Mouse (Mus musculus): Measurements from ENCODE around the gene Ogfrl1.

The Ogfrl1 gene

GRCm38 (mm10) chr1:23377572-23377971 lies 20.0 kb downstream of the Ogfrl1 start:
- in situ Hi-C loops (cut with MboI; ENCODE audit: low pct_unique_long_range_greater_than_20kb in 1 of 2, low sequenced_read_pairs in 2 of 2, unreplicated experiment in 1 of 2): no loop called here

GRCm38 (mm10) chr1:23374156-23374555 lies 23.4 kb downstream of the Ogfrl1 start:
- in situ Hi-C loops (cut with MboI; ENCODE audit: low pct_unique_long_range_greater_than_20kb in 1 of 2, low sequenced_read_pairs in 2 of 2, unreplicated experiment in 1 of 2): no loop called here

GRCm38 (mm10) chr1:23365614-23366013 lies 32.0 kb downstream of the Ogfrl1 start:
- in situ Hi-C loops (cut with MboI; ENCODE audit: low pct_unique_long_range_greater_than_20kb in 1 of 2, low sequenced_read_pairs in 2 of 2, unreplicated experiment in 1 of 2): no loop called here

GRCm38 (mm10) chr1:23352895-23353294 lies 44.7 kb downstream of the Ogfrl1 start:
- in situ Hi-C loops (cut with MboI; ENCODE audit: low pct_unique_long_range_greater_than_20kb in 1 of 2, low sequenced_read_pairs in 2 of 2, unreplicated experiment in 1 of 2): no loop called here

- in situ Hi-C loops (cut with MboI; ENCODE audit: low pct_unique_long_range_greater_than_20kb in 1 of 2, low sequenced_read_pairs in 2 of 2, unreplicated experiment in 1 of 2): no loop called here
Measured at GRCm38 (mm10) chr1:23351756-23352155, 45.8 kb downstream of the Ogfrl1 start.

- in situ Hi-C loops (cut with MboI; ENCODE audit: low pct_unique_long_range_greater_than_20kb in 1 of 2, low sequenced_read_pairs in 2 of 2, unreplicated experiment in 1 of 2): no loop called here
Measured at GRCm38 (mm10) chr1:23345633-23346032, 51.9 kb downstream of the Ogfrl1 start.

- in situ Hi-C loops (cut with MboI; ENCODE audit: low pct_unique_long_range_greater_than_20kb in 1 of 2, low sequenced_read_pairs in 2 of 2, unreplicated experiment in 1 of 2): no loop called here
Measured at GRCm38 (mm10) chr1:23342864-23343263, 54.7 kb downstream of the Ogfrl1 start.

- in situ Hi-C loops (cut with MboI; ENCODE audit: low pct_unique_long_range_greater_than_20kb in 1 of 2, low sequenced_read_pairs in 2 of 2, unreplicated experiment in 1 of 2): no loop called here
Measured at GRCm38 (mm10) chr1:23342224-23342623, 55.3 kb downstream of the Ogfrl1 start.

GRCm38 (mm10) chr1:23335726-23336363 lies 61.7 kb downstream of the Ogfrl1 start:
- in situ Hi-C loops (cut with MboI; ENCODE audit: low pct_unique_long_range_greater_than_20kb in 1 of 2, low sequenced_read_pairs in 2 of 2, unreplicated experiment in 1 of 2): no loop called here

- in situ Hi-C loops (cut with MboI; ENCODE audit: low pct_unique_long_range_greater_than_20kb in 1 of 2, low sequenced_read_pairs in 2 of 2, unreplicated experiment in 1 of 2): no loop called here
Measured at GRCm38 (mm10) chr1:23335050-23335449, 62.5 kb downstream of the Ogfrl1 start.

- in situ Hi-C loops (cut with MboI; ENCODE audit: low pct_unique_long_range_greater_than_20kb in 1 of 2, low sequenced_read_pairs in 2 of 2, unreplicated experiment in 1 of 2): no loop called here
Measured at GRCm38 (mm10) chr1:23332192-23332591, 65.4 kb downstream of the Ogfrl1 start.

- in situ Hi-C loops (cut with MboI; ENCODE audit: low pct_unique_long_range_greater_than_20kb in 1 of 2, low sequenced_read_pairs in 2 of 2, unreplicated experiment in 1 of 2): no loop called here
Measured at GRCm38 (mm10) chr1:23325160-23325559, 72.4 kb downstream of the Ogfrl1 start.

- in situ Hi-C loops (cut with MboI; ENCODE audit: low pct_unique_long_range_greater_than_20kb in 1 of 2, low sequenced_read_pairs in 2 of 2, unreplicated experiment in 1 of 2): no loop called here
Measured at GRCm38 (mm10) chr1:23324226-23324625, 73.3 kb downstream of the Ogfrl1 start.

GRCm38 (mm10) chr1:23323286-23323685 lies 74.3 kb downstream of the Ogfrl1 start:
- in situ Hi-C loops (cut with MboI; ENCODE audit: low pct_unique_long_range_greater_than_20kb in 1 of 2, low sequenced_read_pairs in 2 of 2, unreplicated experiment in 1 of 2): no loop called here

GRCm38 (mm10) chr1:23322208-23322607 lies 75.4 kb downstream of the Ogfrl1 start:
- in situ Hi-C loops (cut with MboI; ENCODE audit: low pct_unique_long_range_greater_than_20kb in 1 of 2, low sequenced_read_pairs in 2 of 2, unreplicated experiment in 1 of 2): no loop called here

- in situ Hi-C loops (cut with MboI; ENCODE audit: low pct_unique_long_range_greater_than_20kb in 1 of 2, low sequenced_read_pairs in 2 of 2, unreplicated experiment in 1 of 2): no loop called here
Measured at GRCm38 (mm10) chr1:23321331-23321851, 76.2 kb downstream of the Ogfrl1 start.

GRCm38 (mm10) chr1:23320591-23321195 lies 76.9 kb downstream of the Ogfrl1 start:
- in situ Hi-C loops (cut with MboI; ENCODE audit: low pct_unique_long_range_greater_than_20kb in 1 of 2, low sequenced_read_pairs in 2 of 2, unreplicated experiment in 1 of 2): no loop called here

Measured in mouse embryonic stem cell (cell line).